Mouse (Mus musculus): Measurements from ENCODE around the gene Shtn1.

GRCm38 (mm10) chr19:59109937-59110336, 34.0 kb upstream of the Shtn1 start:
- peak; percentile 15 for TF ChIP-seq CTCF (IDR thresholded peaks at IDR 0.05; ENCODE audit: low read depth, low read length)
- TF ChIP-seq POLR2A (IDR thresholded peaks at IDR 0.05; ENCODE audit: insufficient read depth, low read length) = no peak

Data from ES-Bruce4 (cell line).